In the genomic region with DNA sequence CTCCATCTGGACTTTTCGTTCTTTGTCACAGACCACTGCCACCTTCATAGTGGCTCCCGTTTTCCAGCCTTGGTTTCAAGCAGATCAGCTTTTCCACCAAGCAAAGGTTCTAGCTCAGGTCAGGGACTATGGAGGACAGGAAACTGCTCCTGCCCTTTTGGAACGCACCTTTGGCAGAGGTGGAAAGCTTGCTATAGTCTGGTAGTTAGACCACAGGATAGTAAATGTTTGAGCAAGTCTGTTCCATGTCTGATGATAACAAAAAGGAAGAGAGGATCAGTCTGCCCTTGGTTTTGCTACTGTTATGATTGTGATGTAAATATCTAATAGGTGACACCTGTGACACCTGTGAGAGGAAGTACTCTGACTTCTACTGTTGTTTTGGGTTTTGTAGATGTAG, we compare ENCODE assay signal across 22 mouse cellular contexts. TPM values are rescaled to one million over a fixed set of nuclear protein-coding genes. Genes with fewer than 3 reads are reported as not detected.
DNase-seq lines count a peak whose midpoint lies in the region; TF ChIP-seq lines count a peak whose summit lies in the region.
"Had no signal": no experiment of that assay in that cellular context is flagged by ENCODE, and none has a peak within 500 bp of the region (broad histone marks: within the 10 kb centered on the region; RNA-seq: fewer than 3 reads in every experiment).

No protein-coding gene starts in this region.

- no peak; the same call in 1 of the 2 replicates for TF ChIP-seq EP300 in CH12.LX (IDR thresholded peaks at IDR 0.05; ENCODE audit: low read length)

- H3K4me2 ChIP-seq in CH12.LX (ENCODE audit: insufficient read depth, low read depth, poor library complexity, severe bottlenecking) = peak overlapping the region; percentile 53
- H3K4me2 ChIP-seq: embryonic facial prominence, embryonic 12.5 days; forebrain, embryonic 13.5 days; forebrain, embryonic 15.5 days had no signal

- no peaks in the 10 kb centered on the region for H3K79me2 ChIP-seq in CH12.LX (replicated peaks; ENCODE audit: control insufficient read depth, extremely low read depth, insufficient read depth, poor library complexity, severe bottlenecking)

- H3K36me3 ChIP-seq in CH12.LX (replicated peaks in 1 of 2; ENCODE audit: control insufficient read depth in 1 of 2, insufficient read depth in 1 of 2, low read length in 1 of 2) = no peaks in the 10 kb centered on the region
- H3K36me3 ChIP-seq: embryonic facial prominence, embryonic 10.5 days; embryonic facial prominence, embryonic 12.5 days; forebrain, embryonic 15.5 days had no signal

- H3K27me3 ChIP-seq in CH12.LX (replicated peaks) = no peaks in the 10 kb centered on the region
- H3K27me3 ChIP-seq: embryonic facial prominence, embryonic 12.5 days; forebrain, embryonic 13.5 days; forebrain, embryonic 15.5 days had no signal

- no peaks in the 10 kb centered on the region for H3K9me3 ChIP-seq in CH12.LX (replicated peaks; ENCODE audit: low read length)
- H3K9me3 ChIP-seq: embryonic facial prominence, embryonic 10.5 days; embryonic facial prominence, embryonic 12.5 days; forebrain, embryonic 13.5 days; forebrain, embryonic 15.5 days had no signal

- peaks cover 15 to 42% of the 10 kb centered on the region in 2 experiments for H3K4me1 ChIP-seq in CH12.LX (ENCODE audit: control insufficient read depth in 1 of 2, insufficient read depth in 2 of 2)
- H3K4me1 ChIP-seq: embryonic facial prominence, embryonic 12.5 days; forebrain, embryonic 13.5 days; forebrain, embryonic 15.5 days had no signal

- in situ Hi-C loops in CH12.LX (cut with MboI; ENCODE audit: low pct_ligation_motif_present, low pct_unique_long_range_greater_than_20kb, low sequenced_read_pairs) = loop anchor here (10.0 to 25.0 kb wide), 3 partner anchors 51 to 464 kb away; a partner anchor contains a TSS

- peak overlapping the region; percentile 14 for H3K9ac ChIP-seq in CH12.LX (ENCODE audit: insufficient read depth, low read depth)
- H3K9ac ChIP-seq: embryonic facial prominence, embryonic 12.5 days; forebrain, embryonic 13.5 days; forebrain, embryonic 15.5 days; forebrain, postnatal 0 days had no signal

- H3K27ac ChIP-seq in CH12.LX (ENCODE audit: insufficient read depth, low read depth) = peak overlapping the region; percentile 95
- H3K27ac ChIP-seq: embryonic facial prominence, embryonic 10.5 days; embryonic facial prominence, embryonic 12.5 days; forebrain, embryonic 13.5 days; forebrain, embryonic 15.5 days had no signal

- TF ChIP-seq POLR2A in CH12.LX (IDR thresholded peaks at IDR 0.05; ENCODE audit: low read depth, low read length) = no peak

- intact Hi-C loops in heart, postnatal 10 days (cut with DNase I) = no loop called here
- intact Hi-C loops in left cerebral cortex, postnatal 4 days (cut with DNase I) = no loop called here

- peak overlapping the region; percentile 4 to 31 (median 24) for H3K4me3 ChIP-seq in CH12.LX (replicated peaks in 1 of 3; ENCODE audit: low read depth in 2 of 3, low read length in 2 of 3, poor library complexity in 1 of 3)
- H3K4me3 ChIP-seq: embryonic facial prominence, embryonic 10.5 days; embryonic facial prominence, embryonic 12.5 days; forebrain, embryonic 13.5 days; forebrain, embryonic 15.5 days had no signal

- TF ChIP-seq CTCF in CH12.LX (conservative IDR thresholded peaks at IDR 0.05 in 1 of 2, IDR thresholded peaks at IDR 0.05 in 1 of 2; ENCODE audit: low read depth in 2 of 2, low read length in 2 of 2) = no peak

- DNase-seq in heart, adult 11 months = peak; percentile 71
- no peak for DNase-seq in heart, postnatal 10 days
- DNase-seq in A20 (ENCODE audit: low read depth, low spot score) = peak; percentile 33
- DNase-seq in CD4-positive, CD25-positive, alpha-beta regulatory T cell, adult 2 months (ENCODE audit: low read depth, low spot score) = peak; percentile 45
- no peak for DNase-seq in CH12.LX (ENCODE audit: extremely low read depth)
- DNase-seq in cerebellum, postnatal 10 days = no peak
- DNase-seq in left cerebral cortex, postnatal 4 days = no peak
- no peak for DNase-seq in urinary bladder, postnatal 10 days (ENCODE audit: low spot score)
- DNase-seq: adrenal gland, adult 2 months; adrenal gland, postnatal 10 days; adrenal gland, postnatal 25 days; cerebellum, adult 11 months; cerebellum, adult 18-20 months; cerebellum, adult 8-10 months; cerebellum, adult 9-11 months; cerebellum, postnatal 25 days; forebrain, postnatal 0 days had no signal

- no peak for TF ChIP-seq RAD21 in CH12.LX (IDR thresholded peaks at IDR 0.05; ENCODE audit: low read depth, low read length)

- dilution Hi-C loops in CH12.LX (cut with MboI; ENCODE audit: extremely low pct_ligation_motif_present, extremely low pct_unique_long_range_greater_than_20kb, low sequenced_read_pairs) = no loop called here

TF ChIP-seq in CH12.LX, 34 proteins besides CTCF, POLR2A, EP300 and RAD21:
- peak; percentile 40; the same call in 1 of the 2 replicates for TF ChIP-seq CHD2 (IDR thresholded peaks at IDR 0.05; ENCODE audit: low read length)
- TF ChIP-seq JUND (conservative IDR thresholded peaks at IDR 0.05; ENCODE audit: low read depth, low read length) = peak; percentile 62; the same call in 1 of the 2 replicates
- TF ChIP-seq MAFK (IDR thresholded peaks at IDR 0.05; ENCODE audit: insufficient replicate concordance, low read length) = no peak
- peak; percentile 32; the same call in 1 of the 2 replicates for TF ChIP-seq TCF12 (IDR thresholded peaks at IDR 0.05; ENCODE audit: low read depth, low read length)
- TF ChIP-seq SIN3A (IDR thresholded peaks at IDR 0.05; ENCODE audit: low read length) = peak; percentile 48; the same call in 1 of the 2 replicates

RNA-seq across cellular contexts. Expression of a gene that starts 31.1 kb away (rescaled TPM):
- total RNA-seq in heart, postnatal 10 days (2021) = 10 to 100 TPM; 59.9 to 72.8 TPM
- 268 and 366 TPM in 2 replicates for total RNA-seq in CH12.LX (2012; rRNA removed)
- 442 and 482 TPM in 2 replicates for total RNA-seq in CH12.LX (2014; rRNA removed)
- polyA plus RNA-seq in CH12.LX (2012; ENCODE audit: insufficient read length, low read depth) = 383 and 398 TPM in 2 replicates
- 100 to 1,000 TPM; 179 to 182 TPM for total RNA-seq in left cerebral cortex, postnatal 4 days (2021)

RNA-seq across cellular contexts. Expression of a gene that starts 31.3 kb away (rescaled TPM):
- total RNA-seq in heart, postnatal 10 days (2021) = not detected
- total RNA-seq in CH12.LX (2012; rRNA removed) (0.13 TPM in 1 of 2 replicates, not detected in the other), CH12.LX (2014; rRNA removed) (not detected in 2 replicates)
- polyA plus RNA-seq in CH12.LX (2012; ENCODE audit: insufficient read length, low read depth) = not detected in 2 replicates
- total RNA-seq in left cerebral cortex, postnatal 4 days (2021) = under 1 TPM in 1 of 2 experiments, not detected in 1; 0.28 TPM
- total RNA-seq: adrenal gland, postnatal 10 days; MEL had no signal
- polyA plus RNA-seq: adrenal gland, adult 2 months; forebrain, embryonic 15.5 days had no signal

RNA-seq across cellular contexts. Expression of a gene that starts 48.3 kb away (rescaled TPM):
- 1 to 10 TPM; 4.9 TPM for total RNA-seq in heart, postnatal 10 days (2021)
- total RNA-seq in CH12.LX (2012; rRNA removed) = 65.6 and 85.9 TPM in 2 replicates
- total RNA-seq in CH12.LX (2014; rRNA removed) = 120 and 143 TPM in 2 replicates
- polyA plus RNA-seq in CH12.LX (2012; ENCODE audit: insufficient read length, low read depth) = 63.4 and 66.0 TPM in 2 replicates
- 1 to 10 TPM; 6.8 to 8.4 TPM for total RNA-seq in left cerebral cortex, postnatal 4 days (2021)

RNA-seq across cellular contexts. Expression of a gene that starts 48.7 kb away (rescaled TPM):
- total RNA-seq in heart, postnatal 10 days (2021) = 1 to 10 TPM; 8.0 to 9.2 TPM
- total RNA-seq in CH12.LX (2012; rRNA removed) (not detected in 2 replicates), CH12.LX (2014; rRNA removed) (0.09 TPM in 1 of 2 replicates, not detected in the other)
- polyA plus RNA-seq in CH12.LX (2012; ENCODE audit: insufficient read length, low read depth) = not detected in 2 replicates
- total RNA-seq in left cerebral cortex, postnatal 4 days (2021) = 1 to 10 TPM; 1.2 to 1.5 TPM
- total RNA-seq: MEL had no signal

Comparison
In these comparisons a context has a peak if more than half of its experiments do, and no peak if none do; other contexts are left out.
1. DNase-seq: peak in heart, adult 11 months (single experiment), A20 (single experiment) and CD4-positive, CD25-positive, alpha-beta regulatory T cell, adult 2 months (single experiment); none in heart, postnatal 10 days (0 of 2), CH12.LX (single experiment), cerebellum, postnatal 10 days (0 of 2), left cerebral cortex, postnatal 4 days (single experiment) and urinary bladder, postnatal 10 days (single experiment).
2. RNA of a gene that starts 48.3 kb away (total RNA-seq): 65.6 to 143 TPM in CH12.LX; 6.8 to 8.4 TPM in left cerebral cortex, postnatal 4 days and 4.9 TPM in heart, postnatal 10 days; every median in the first group is over 4 times any median in the second.